Mouse (Mus musculus) neural tube, embryonic 11.5 days (tissue): ENCODE data around the gene Caml. TPM values are rescaled to one million over a fixed set of nuclear protein-coding genes. Genes with fewer than 3 reads are reported as not detected.

ENCODE experiments used
- ATAC-seq: fragments of 200-750 bp; cut with Nextera tagmentation; 2 replicates; pipeline ENCODE4 v1.8.0; 2017; ENCODE audit warnings: moderate number of reproducible peaks, mild to moderate bottlenecking, moderate TSS enrichment, moderate library complexity; ENCODE audit not compliant: insufficient read depth, low FRiP score, low TSS enrichment
- DNase-seq: peaks from one replicate; pipeline ENCODE4 v3.0.0-alpha.2; 2015; ENCODE audit warnings: low spot score
- H3K27ac ChIP-seq: fragments of 300-500 bp; sonication (generic); 2 replicates; pipeline ENCODE4 v1.5.1; 2014; ENCODE audit warnings: low read depth, mild to moderate bottlenecking, low read length
- H3K27me3 ChIP-seq: fragments of 300-500 bp; sonication (generic); 2 replicates; pipeline ENCODE4 v1.6.1; 2014; ENCODE audit warnings: mild to moderate bottlenecking, low read length, mixed read lengths; ENCODE audit not compliant: control insufficient read depth, insufficient read depth
- H3K36me3 ChIP-seq: fragments of 300-500 bp; sonication (generic); 2 replicates; pipeline ENCODE4 v1.6.1; 2014; ENCODE audit warnings: mild to moderate bottlenecking, low read length, moderate library complexity, mixed read lengths; ENCODE audit not compliant: control insufficient read depth, insufficient read depth
- H3K4me1 ChIP-seq: fragments of 300-500 bp; sonication (generic); 2 replicates; pipeline ENCODE4 v1.6.1; 2014; ENCODE audit warnings: low read length, mixed read lengths; ENCODE audit not compliant: control insufficient read depth, insufficient read depth
- H3K4me2 ChIP-seq: fragments of 300-500 bp; sonication (generic); 2 replicates; pipeline ENCODE4 v1.6.1; 2014; ENCODE audit warnings: low read depth, mild to moderate bottlenecking, moderate library complexity
- H3K4me3 ChIP-seq: fragments of 300-500 bp; sonication (generic); 2 replicates; pipeline ENCODE4 v1.5.1; 2014; ENCODE audit warnings: low read depth, low read length
- H3K9ac ChIP-seq: fragments of 300-500 bp; sonication (generic); 2 replicates; pipeline ENCODE4 v1.6.1; 2014; ENCODE audit warnings: mild to moderate bottlenecking, low read length
- H3K9me3 ChIP-seq: fragments of 300-500 bp; sonication (generic); 2 replicates; pipeline ENCODE4 v1.6.1; 2016; ENCODE audit warnings: low read length; ENCODE audit not compliant: control insufficient read depth
- whole genome bisulfite sequencing: fragments of 180-500 bp; shearing (Covaris S2); extraction: QIAGEN DNeasy Blood & Tissue Kit; methylation state at CpG from one replicate; pipeline ENCODE4 v1.1.7; 2014; 5-methylcytosine and 5-hydroxymethylcytosine counted together
- polyA plus RNA-seq: library from polyadenylated mRNA; unstranded; fragments of >200 nt; fragmentation: Nextera tagmentation; extraction: Ambion mirVana; gene quantifications from 2 replicates; pipeline ENCODE4 v1.2.1, GENCODE M21; 2014

The Caml gene
- polyA plus RNA-seq, 1 experiment from 2014 or later: 68.0 TPM

- Histone ChIP-seq H3K9me3 (no peaks in the 10 kb centered on the region), H3K4me3 (peak overlapping the region; percentile 59), H3K27me3 (no peaks in the 10 kb centered on the region), H3K4me1 (no peaks in the 10 kb centered on the region), H3K27ac (no peak overlapping the region), H3K4me2 (peak overlapping the region; percentile 52), H3K36me3 (peaks cover 19% of the 10 kb centered on the region), H3K9ac (peak overlapping the region; percentile 74)
- under 1% methylated on average over 31 of the region's 31 CpGs for WGBS
- ATAC-seq (peak; percentile 65), DNase-seq (no peak)
Observed at GRCm38 (mm10) chr13:55593254-55593747, 29.5 kb upstream of the Caml start.

- Histone ChIP-seq H3K27me3 (no peaks in the 10 kb centered on the region), H3K27ac (no peak overlapping the region), H3K9me3 (no peaks in the 10 kb centered on the region), H3K9ac (no peak overlapping the region), H3K4me1 (peaks cover 4% of the 10 kb centered on the region; the same call in 1 of the 2 replicates), H3K36me3 (peaks cover 19% of the 10 kb centered on the region), H3K4me2 (no peak overlapping the region), H3K4me3 (no peak overlapping the region)
- no peak for DNase-seq
- ATAC-seq: no peak
- WGBS: 92% methylated on average over 12 of the region's 12 CpGs
Observed at GRCm38 (mm10) chr13:55595375-55595774, 27.4 kb upstream of the Caml start.

GRCm38 (mm10) chr13:55596802-55597201 is 26.0 kb upstream of the Caml start:
- WGBS: 95% methylated on average over 12 of the region's 12 CpGs

GRCm38 (mm10) chr13:55599566-55600540 is 23.0 kb upstream of the Caml start, which contains the start of gene B4galt7:
Gene B4galt7, plus strand, starts transcription at chr13:55599896.
- Histone ChIP-seq H3K27ac (peak within 1 kb of the TSS; percentile 68), H3K4me2 (peak within 1 kb of the TSS; percentile 83), H3K27me3 (no peaks in the 10 kb centered on the region), H3K9me3 (no peaks in the 10 kb centered on the region), H3K36me3 (peaks cover 19% of the 10 kb centered on the region), H3K4me3 (peak within 1 kb of the TSS; percentile 84), H3K9ac (peak within 1 kb of the TSS; percentile 85), H3K4me1 (peaks cover 4% of the 10 kb centered on the region; the same call in 1 of the 2 replicates)
- peak; percentile 85 for ATAC-seq
- WGBS: 12% methylated on average over 50 of the region's 51 CpGs
- DNase-seq: peak; percentile 87

More at GRCm38 (mm10) chr13:55596802-55597201, 26.0 kb upstream of the Caml start:
- Histone ChIP-seq H3K4me3 (no peak overlapping the region), H3K4me1 (peaks cover 4% of the 10 kb centered on the region; the same call in 1 of the 2 replicates), H3K9me3 (no peaks in the 10 kb centered on the region), H3K4me2 (no peak overlapping the region), H3K9ac (no peak overlapping the region), H3K27me3 (no peaks in the 10 kb centered on the region), H3K36me3 (peaks cover 19% of the 10 kb centered on the region), H3K27ac (no peak overlapping the region)
- DNase-seq (no peak), ATAC-seq (no peak)

GRCm38 (mm10) chr13:55600657-55601056 is 22.1 kb upstream of the Caml start:
- H3K27me3 ChIP-seq: no peaks in the 10 kb centered on the region
- peak overlapping the region; percentile 84 for H3K4me3 ChIP-seq
- DNase-seq (no peak), ATAC-seq (no peak)
- WGBS: 25% methylated on average over 9 of the region's 9 CpGs
- H3K9me3 ChIP-seq: no peaks in the 10 kb centered on the region
- peak overlapping the region; percentile 83 for H3K4me2 ChIP-seq
- H3K27ac ChIP-seq: no peak overlapping the region
- H3K4me1 ChIP-seq: peaks cover 4% of the 10 kb centered on the region; the same call in 1 of the 2 replicates
- peaks cover 16% of the 10 kb centered on the region for H3K36me3 ChIP-seq
- H3K9ac ChIP-seq: peak overlapping the region; percentile 85

GRCm38 (mm10) chr13:55601611-55602010 is 21.2 kb upstream of the Caml start:
- Histone ChIP-seq H3K36me3 (peaks cover 11% of the 10 kb centered on the region), H3K4me2 (no peak overlapping the region), H3K4me3 (no peak overlapping the region), H3K4me1 (peaks cover 4% of the 10 kb centered on the region; the same call in 1 of the 2 replicates), H3K9ac (no peak overlapping the region), H3K27me3 (no peaks in the 10 kb centered on the region), H3K9me3 (no peaks in the 10 kb centered on the region), H3K27ac (no peak overlapping the region)
- peak; percentile 89 for DNase-seq
- WGBS: 13% methylated on average over 3 of the region's 3 CpGs
- no peak for ATAC-seq

- no peak for ATAC-seq
Observed at GRCm38 (mm10) chr13:55604606-55605005, 18.2 kb upstream of the Caml start.

GRCm38 (mm10) chr13:55606899-55607623 is 15.7 kb upstream of the Caml start:
- H3K9ac ChIP-seq: no peak overlapping the region
- no peak overlapping the region for H3K27ac ChIP-seq
- H3K9me3 ChIP-seq: no peaks in the 10 kb centered on the region
- no peak overlapping the region for H3K4me3 ChIP-seq
- peaks cover 8% of the 10 kb centered on the region for H3K36me3 ChIP-seq
- no peak for ATAC-seq
- no peaks in the 10 kb centered on the region for H3K4me1 ChIP-seq
- no peaks in the 10 kb centered on the region for H3K27me3 ChIP-seq
- no peak for DNase-seq
- 80% methylated on average over 10 of the region's 10 CpGs for WGBS
- no peak overlapping the region for H3K4me2 ChIP-seq

More at GRCm38 (mm10) chr13:55604606-55605005, 18.2 kb upstream of the Caml start:
- 95% methylated on average over 3 of the region's 3 CpGs for WGBS
- H3K4me2 ChIP-seq: no peak overlapping the region
- peaks cover 2% of the 10 kb centered on the region; the same call in 1 of the 2 replicates for H3K4me1 ChIP-seq
- H3K4me3 ChIP-seq: no peak overlapping the region
- H3K9ac ChIP-seq: no peak overlapping the region
- H3K27me3 ChIP-seq: no peaks in the 10 kb centered on the region
- DNase-seq: no peak
- H3K27ac ChIP-seq: no peak overlapping the region
- peaks cover 8% of the 10 kb centered on the region for H3K36me3 ChIP-seq
- no peaks in the 10 kb centered on the region for H3K9me3 ChIP-seq
